Mouse (Mus musculus): ENCODE measurements at regions not wholly inside any gene's neighbourhood (a gene's known extent, or its start where the extent isn't known, plus 50 kb on each side); places are given as distances from the start of the nearest gene placed in this dataset.

- TF ChIP-seq POLR2A (IDR thresholded peaks at IDR 0.05; ENCODE audit: insufficient read depth, low read length) (no peak), CTCF (IDR thresholded peaks at IDR 0.05; ENCODE audit: low read depth, low read length) (no peak)
These were observed 368.3 kb upstream of the Adgrl2 start for GRCm38 (mm10) chr3:149358570-149359193.
